ENCODE assay signal across 13 mouse cellular contexts in the genomic region with DNA sequence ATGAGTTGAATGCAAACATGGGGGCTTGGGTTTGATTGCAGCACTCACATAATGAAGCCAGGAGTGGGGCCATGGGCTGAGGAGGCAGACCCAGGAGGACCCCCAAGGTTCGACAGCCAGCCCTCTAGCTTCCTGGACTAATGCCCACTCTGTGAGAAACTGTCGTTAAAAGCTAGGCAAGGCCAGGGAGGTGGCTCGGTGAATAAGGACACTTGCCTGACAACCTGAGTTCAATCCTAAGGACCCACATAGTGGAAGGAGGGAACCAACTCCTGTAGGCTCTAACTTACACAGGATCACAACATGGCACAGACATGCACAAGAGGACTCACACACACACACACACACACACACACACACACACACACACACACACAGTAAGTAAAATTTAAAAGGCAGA.
A peak's percentile ranks its signal among the peaks of the same experiment; 100 is the strongest.
DNase-seq lines count a peak whose midpoint lies in the region; ATAC-seq lines count a peak whose summit lies in the region.
"Had no signal": no experiment of that assay in that cellular context is flagged by ENCODE, and none has a peak within 500 bp of the region (broad histone marks: within the 10 kb centered on the region; RNA-seq: fewer than 3 reads in every experiment).

No protein-coding gene starts in this region.

- no peak overlapping the region for H3K4me3 ChIP-seq in kidney, embryonic 14.5 days (ENCODE audit: low read length)
- H3K4me3 ChIP-seq in embryonic facial prominence, embryonic 13.5 days = no peak overlapping the region
- no peak overlapping the region for H3K4me3 ChIP-seq in limb, embryonic 13.5 days
- H3K4me3 ChIP-seq in hindbrain, embryonic 14.5 days (replicated peaks; ENCODE audit: low read length) = no peak overlapping the region
- H3K4me3 ChIP-seq: erythroblast, embryonic 14.5 days; midbrain, embryonic 12.5 days had no signal

- 0 out of 2 replicates have a peak, but pooled peaks cover 2% of the 10 kb centered on the region for H3K4me1 ChIP-seq in kidney, embryonic 14.5 days (ENCODE audit: control insufficient read depth, insufficient read depth, low read length)
- peaks cover 22% of the 10 kb centered on the region for H3K4me1 ChIP-seq in embryonic facial prominence, embryonic 13.5 days
- H3K4me1 ChIP-seq in limb, embryonic 13.5 days = peaks cover 16% of the 10 kb centered on the region
- no peaks in the 10 kb centered on the region for H3K4me1 ChIP-seq in hindbrain, embryonic 14.5 days (replicated peaks; ENCODE audit: control insufficient read depth, insufficient read depth, low read length)
- H3K4me1 ChIP-seq: midbrain, embryonic 12.5 days had no signal

- H3K4me2 ChIP-seq in kidney, embryonic 14.5 days (replicated peaks; ENCODE audit: low read depth, low read length) = no peak overlapping the region
- no peak overlapping the region for H3K4me2 ChIP-seq in embryonic facial prominence, embryonic 13.5 days
- H3K4me2 ChIP-seq in limb, embryonic 13.5 days (replicated peaks) = no peak overlapping the region
- no peak overlapping the region for H3K4me2 ChIP-seq in hindbrain, embryonic 14.5 days (replicated peaks)
- H3K4me2 ChIP-seq: midbrain, embryonic 12.5 days had no signal

- H3K27me3 ChIP-seq in kidney, embryonic 14.5 days (ENCODE audit: control insufficient read depth, insufficient read depth, low read length) = no peaks in the 10 kb centered on the region
- H3K27me3 ChIP-seq in embryonic facial prominence, embryonic 13.5 days = no peaks in the 10 kb centered on the region
- H3K27me3 ChIP-seq in limb, embryonic 13.5 days = no peaks in the 10 kb centered on the region
- no peaks in the 10 kb centered on the region for H3K27me3 ChIP-seq in hindbrain, embryonic 14.5 days (ENCODE audit: control insufficient read depth, insufficient read depth, low read length)
- H3K27me3 ChIP-seq: midbrain, embryonic 12.5 days had no signal

- 19% methylated on average over 3 of the region's 3 CpGs for WGBS in kidney, embryonic 14.5 days
- WGBS in embryonic facial prominence, embryonic 13.5 days = 34% methylated on average over 3 of the region's 3 CpGs
- WGBS in limb, embryonic 13.5 days = 12% methylated on average over 3 of the region's 3 CpGs
- WGBS in hindbrain, embryonic 14.5 days = 43% methylated on average over 3 of the region's 3 CpGs

- DNase-seq in kidney, adult 11 months = peak; percentile 30
- peak; percentile 43 for DNase-seq in kidney, adult 18-20 months
- DNase-seq in ovary, adult 18-20 months (ENCODE audit: low spot score) = no peak
- DNase-seq in hindbrain, embryonic 14.5 days (ENCODE audit: low spot score) = no peak
- DNase-seq in MN1 (ENCODE audit: low spot score) = no peak
- DNase-seq: adrenal gland, postnatal 25 days; lung, adult 2 months; thymus, adult 2 months had no signal

- no peak overlapping the region for H3K9ac ChIP-seq in kidney, embryonic 14.5 days (ENCODE audit: low read depth, low read length)
- H3K9ac ChIP-seq in embryonic facial prominence, embryonic 13.5 days = no peak overlapping the region
- no peak overlapping the region for H3K9ac ChIP-seq in limb, embryonic 13.5 days
- no peak overlapping the region for H3K9ac ChIP-seq in hindbrain, embryonic 14.5 days
- H3K9ac ChIP-seq: midbrain, embryonic 12.5 days had no signal

- ATAC-seq in kidney, embryonic 14.5 days (ENCODE audit: low FRiP score, low TSS enrichment) = no peak
- ATAC-seq in embryonic facial prominence, embryonic 13.5 days (ENCODE audit: insufficient number of reproducible peaks, insufficient read depth, low FRiP score, low TSS enrichment, low read depth) = no peak
- peak; percentile 32; the same call in 1 of the 2 replicates for ATAC-seq in limb, embryonic 13.5 days (ENCODE audit: low FRiP score, low read depth)
- ATAC-seq in hindbrain, embryonic 14.5 days (ENCODE audit: low FRiP score) = no peak

- H3K36me3 ChIP-seq in kidney, embryonic 14.5 days (ENCODE audit: control insufficient read depth, insufficient read depth, low read length) = no peaks in the 10 kb centered on the region
- H3K36me3 ChIP-seq in embryonic facial prominence, embryonic 13.5 days = no peaks in the 10 kb centered on the region
- H3K36me3 ChIP-seq in limb, embryonic 13.5 days = no peaks in the 10 kb centered on the region
- no peaks in the 10 kb centered on the region for H3K36me3 ChIP-seq in hindbrain, embryonic 14.5 days (replicated peaks; ENCODE audit: control insufficient read depth, insufficient read depth)
- H3K36me3 ChIP-seq: midbrain, embryonic 12.5 days had no signal

- no peak overlapping the region for H3K27ac ChIP-seq in kidney, embryonic 14.5 days (ENCODE audit: low read depth, low read length)
- H3K27ac ChIP-seq in embryonic facial prominence, embryonic 13.5 days = peak overlapping the region; percentile 55; the same call in 1 of the 2 replicates
- peak overlapping the region; percentile 10; the same call in 1 of the 2 replicates for H3K27ac ChIP-seq in limb, embryonic 13.5 days
- H3K27ac ChIP-seq in hindbrain, embryonic 14.5 days = no peak overlapping the region
- H3K27ac ChIP-seq: midbrain, embryonic 12.5 days had no signal

- H3K9me3 ChIP-seq in kidney, embryonic 14.5 days (ENCODE audit: control insufficient read depth, low read length) = no peaks in the 10 kb centered on the region
- H3K9me3 ChIP-seq in embryonic facial prominence, embryonic 13.5 days = no peaks in the 10 kb centered on the region
- H3K9me3 ChIP-seq in limb, embryonic 13.5 days = no peaks in the 10 kb centered on the region
- H3K9me3 ChIP-seq in hindbrain, embryonic 14.5 days (ENCODE audit: control insufficient read depth, low read length) = no peaks in the 10 kb centered on the region
- H3K9me3 ChIP-seq: midbrain, embryonic 12.5 days had no signal

Comparison
In these comparisons a context has a peak if more than half of its experiments do, and no peak if none do; other contexts are left out.
1. DNase-seq: peak in kidney, adult 11 months (single experiment) and kidney, adult 18-20 months (single experiment); none in ovary, adult 18-20 months (single experiment), hindbrain, embryonic 14.5 days (single experiment) and MN1 (single experiment).
2. H3K27ac ChIP-seq: peak in embryonic facial prominence, embryonic 13.5 days (single experiment) and limb, embryonic 13.5 days (single experiment); none in kidney, embryonic 14.5 days (single experiment) and hindbrain, embryonic 14.5 days (single experiment).